Mouse (Mus musculus): Measurements from ENCODE around the gene Ntrk1. TPM values are rescaled to one million over a fixed set of nuclear protein-coding genes. Genes with fewer than 3 reads are reported as not detected.

The Ntrk1 gene
- total and polyA plus RNA-seq, 2 experiments = 0.12 TPM; not detected in 1

DNA sequence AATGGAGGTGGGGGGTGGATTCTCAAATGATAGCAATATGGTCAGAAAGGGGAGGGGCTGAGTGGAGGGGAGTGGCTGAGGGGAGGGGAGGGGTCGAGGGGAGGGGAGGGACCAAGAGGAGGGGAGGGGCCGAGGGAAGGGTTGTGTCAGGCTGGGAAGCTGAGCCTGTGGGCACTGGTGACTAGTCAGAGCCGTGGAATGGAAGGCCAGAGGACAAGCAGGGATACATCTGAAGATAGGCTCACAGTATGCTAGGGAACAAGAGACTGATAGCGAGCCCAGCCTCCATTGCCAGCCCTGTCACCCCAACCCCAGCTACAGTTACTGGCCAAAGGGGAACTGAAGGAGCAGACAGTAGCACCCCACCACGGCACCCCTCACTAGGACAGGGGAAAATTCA is 36.3 kb downstream of the Ntrk1 start:
- no peak overlapping the region for H3K9ac ChIP-seq (ENCODE audit: low read depth, low read length)
- no peak for DNase-seq (ENCODE audit: extremely low read depth, low read depth, low spot score)

DNA sequence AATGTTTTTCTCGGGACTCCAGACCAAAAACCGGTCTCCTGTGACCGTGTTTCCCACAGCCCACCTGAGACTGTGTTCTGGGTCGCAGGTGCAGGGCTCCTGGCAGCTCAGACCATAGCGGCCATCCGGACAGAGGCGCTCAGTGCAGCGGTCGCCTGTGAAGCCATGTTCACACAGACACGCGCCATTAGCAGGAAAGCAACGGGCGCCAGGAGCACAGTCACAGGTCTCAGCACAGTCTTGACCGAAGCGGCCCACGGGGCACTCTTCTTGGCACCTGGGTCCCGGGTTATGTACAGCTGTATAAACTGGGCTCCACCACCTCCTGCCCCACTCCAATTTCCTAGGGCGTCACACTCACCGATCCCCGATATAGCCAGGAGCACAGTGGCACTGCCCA is 38.5 kb downstream of the Ntrk1 start:
- no peak overlapping the region for H3K4me3 ChIP-seq (ENCODE audit: insufficient read depth, low read depth, low read length)
- no peak overlapping the region for H3K9ac ChIP-seq (ENCODE audit: low read depth, low read length)
- H3K27ac ChIP-seq (replicated peaks; ENCODE audit: insufficient read depth, low read depth, low read length) = no peak overlapping the region
- H3K4me1 ChIP-seq (ENCODE audit: control insufficient read depth, insufficient read depth, low read length) = peaks cover 2% of the 10 kb centered on the region; the same call in 1 of the 2 replicates
- DNase-seq (ENCODE audit: extremely low read depth, low read depth, low spot score) = no peak
- TF ChIP-seq POLR2A (IDR thresholded peaks at IDR 0.05; ENCODE audit: extremely low read depth, insufficient read depth, low read length) = no peak
- H3K36me3 ChIP-seq (ENCODE audit: control insufficient read depth, insufficient read depth, low read length) = no peaks in the 10 kb centered on the region
- 63% methylated on average over 20 of the region's 20 CpGs for WGBS
- H3K79me2 ChIP-seq (ENCODE audit: control insufficient read depth, insufficient read depth, low read length) = no peaks in the 10 kb centered on the region
- H3K27me3 ChIP-seq (ENCODE audit: control insufficient read depth, insufficient read depth, low read length) = no peaks in the 10 kb centered on the region

More for the DNA sequence above, 36.3 kb downstream of the Ntrk1 start:
- peaks cover 2% of the 10 kb centered on the region; the same call in 1 of the 2 replicates for H3K4me1 ChIP-seq (ENCODE audit: control insufficient read depth, insufficient read depth, low read length)
- TF ChIP-seq POLR2A (IDR thresholded peaks at IDR 0.05; ENCODE audit: extremely low read depth, insufficient read depth, low read length) = no peak
- TF ChIP-seq CTCF (IDR thresholded peaks at IDR 0.05; ENCODE audit: low read depth, low read length) = no peak
- H3K36me3 ChIP-seq (ENCODE audit: control insufficient read depth, insufficient read depth, low read length) = no peaks in the 10 kb centered on the region
- no peak overlapping the region for H3K27ac ChIP-seq (replicated peaks; ENCODE audit: insufficient read depth, low read depth, low read length)
- H3K27me3 ChIP-seq (ENCODE audit: control insufficient read depth, insufficient read depth, low read length) = no peaks in the 10 kb centered on the region
- no peak overlapping the region for H3K4me3 ChIP-seq (ENCODE audit: insufficient read depth, low read depth, low read length)
- 63% methylated on average over 4 of the region's 5 CpGs for WGBS
- no peaks in the 10 kb centered on the region for H3K79me2 ChIP-seq (ENCODE audit: control insufficient read depth, insufficient read depth, low read length)

DNA sequence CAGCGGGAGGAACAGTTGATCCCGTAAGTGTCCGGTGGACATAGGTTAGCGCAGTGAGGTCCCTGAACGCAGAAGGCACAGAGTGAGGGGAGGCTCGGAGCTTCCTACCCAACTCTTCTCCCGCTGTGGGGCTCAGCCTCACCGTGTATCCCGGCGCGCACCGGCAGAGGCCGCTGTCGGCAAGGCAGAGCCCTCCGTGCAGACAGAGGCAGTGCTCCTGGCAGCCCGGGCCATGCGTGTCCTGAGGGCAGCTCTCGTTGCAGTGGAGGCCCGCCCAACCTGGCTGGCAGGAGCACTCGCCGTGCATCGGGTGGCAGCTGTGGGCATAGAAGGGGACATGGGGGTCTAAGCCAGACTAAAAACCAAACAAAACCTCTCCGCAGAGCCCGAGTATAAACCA is 39.0 kb downstream of the Ntrk1 start:
- H3K79me2 ChIP-seq (ENCODE audit: control insufficient read depth, insufficient read depth, low read length) = no peaks in the 10 kb centered on the region
- H3K27ac ChIP-seq (replicated peaks; ENCODE audit: insufficient read depth, low read depth, low read length) = no peak overlapping the region
- H3K4me3 ChIP-seq (ENCODE audit: insufficient read depth, low read depth, low read length) = no peak overlapping the region
- TF ChIP-seq CTCF (IDR thresholded peaks at IDR 0.05; ENCODE audit: low read depth, low read length) = peak; percentile 95
- TF ChIP-seq POLR2A (IDR thresholded peaks at IDR 0.05; ENCODE audit: extremely low read depth, insufficient read depth, low read length) = no peak
- 10% methylated on average over 24 of the region's 24 CpGs for WGBS
- H3K9ac ChIP-seq (ENCODE audit: low read depth, low read length) = 0 out of 2 replicates have a peak overlapping the region, but pooled peaks have one; percentile 18
- peak; percentile 18 for DNase-seq (ENCODE audit: extremely low read depth, low read depth, low spot score)
- H3K27me3 ChIP-seq (ENCODE audit: control insufficient read depth, insufficient read depth, low read length) = no peaks in the 10 kb centered on the region
- peaks cover 2% of the 10 kb centered on the region; the same call in 1 of the 2 replicates for H3K4me1 ChIP-seq (ENCODE audit: control insufficient read depth, insufficient read depth, low read length)
- H3K36me3 ChIP-seq (ENCODE audit: control insufficient read depth, insufficient read depth, low read length) = no peaks in the 10 kb centered on the region

DNA sequence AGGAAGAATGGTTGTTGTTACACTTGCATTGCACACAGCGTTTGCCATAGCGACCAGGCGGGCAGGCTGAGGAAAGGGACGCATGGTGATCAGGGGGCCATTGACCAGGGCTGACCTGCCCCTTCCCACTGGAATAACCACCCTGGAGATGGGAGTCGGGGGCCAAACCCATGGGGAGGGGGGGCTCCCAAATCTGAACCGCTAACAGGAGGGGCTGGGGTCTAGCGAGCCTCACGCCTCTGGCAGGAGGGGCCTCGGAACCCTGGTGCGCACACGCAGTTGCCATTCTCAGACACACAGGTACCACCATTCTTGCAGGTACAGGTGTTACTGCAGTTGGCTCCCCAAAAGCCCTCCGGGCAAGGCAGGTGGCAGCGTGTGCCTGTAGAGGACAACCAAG is 41.1 kb downstream of the Ntrk1 start:
- 86% methylated on average over 13 of the region's 13 CpGs for WGBS
- no peak for DNase-seq (ENCODE audit: extremely low read depth, low read depth, low spot score)
- H3K9ac ChIP-seq (ENCODE audit: low read depth, low read length) = no peak overlapping the region
- TF ChIP-seq POLR2A (IDR thresholded peaks at IDR 0.05; ENCODE audit: extremely low read depth, insufficient read depth, low read length) = no peak
- no peak overlapping the region for H3K4me3 ChIP-seq (ENCODE audit: insufficient read depth, low read depth, low read length)
- no peaks in the 10 kb centered on the region for H3K79me2 ChIP-seq (ENCODE audit: control insufficient read depth, insufficient read depth, low read length)
- no peak overlapping the region for H3K27ac ChIP-seq (replicated peaks; ENCODE audit: insufficient read depth, low read depth, low read length)
- H3K4me1 ChIP-seq (ENCODE audit: control insufficient read depth, insufficient read depth, low read length) = peaks cover 2% of the 10 kb centered on the region; the same call in 1 of the 2 replicates
- H3K36me3 ChIP-seq (ENCODE audit: control insufficient read depth, insufficient read depth, low read length) = no peaks in the 10 kb centered on the region
- no peaks in the 10 kb centered on the region for H3K27me3 ChIP-seq (ENCODE audit: control insufficient read depth, insufficient read depth, low read length)

DNA sequence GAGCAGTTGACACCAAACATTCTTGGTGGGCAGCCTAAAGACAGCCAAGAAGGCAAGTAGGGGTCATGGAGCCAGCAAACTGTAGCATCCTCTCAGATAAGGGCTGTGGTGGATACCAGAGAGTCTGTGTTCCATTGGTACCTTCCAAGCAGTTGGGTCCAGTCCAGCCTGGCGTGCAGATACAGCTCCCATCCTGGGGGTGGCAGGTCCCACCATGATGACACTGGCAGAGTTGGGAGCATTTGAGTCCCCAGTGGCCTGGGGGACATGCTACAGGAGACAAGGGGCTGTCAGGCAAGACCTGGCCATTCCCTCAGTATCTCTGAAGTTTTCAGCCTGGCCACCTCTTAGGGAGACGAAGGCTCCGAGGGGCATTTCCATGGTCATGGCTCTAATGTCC is 42.4 kb downstream of the Ntrk1 start:
- no peaks in the 10 kb centered on the region for H3K36me3 ChIP-seq (ENCODE audit: control insufficient read depth, insufficient read depth, low read length)
- no peaks in the 10 kb centered on the region for H3K27me3 ChIP-seq (ENCODE audit: control insufficient read depth, insufficient read depth, low read length)
- WGBS = 92% methylated on average over 3 of the region's 3 CpGs
- no peak for DNase-seq (ENCODE audit: extremely low read depth, low read depth, low spot score)
- no peaks in the 10 kb centered on the region for H3K79me2 ChIP-seq (ENCODE audit: control insufficient read depth, insufficient read depth, low read length)
- no peak overlapping the region for H3K27ac ChIP-seq (replicated peaks; ENCODE audit: insufficient read depth, low read depth, low read length)
- no peak overlapping the region for H3K4me3 ChIP-seq (ENCODE audit: insufficient read depth, low read depth, low read length)
- TF ChIP-seq POLR2A (IDR thresholded peaks at IDR 0.05; ENCODE audit: extremely low read depth, insufficient read depth, low read length) (no peak), CTCF (IDR thresholded peaks at IDR 0.05; ENCODE audit: low read depth, low read length) (no peak)
- no peak overlapping the region for H3K9ac ChIP-seq (ENCODE audit: low read depth, low read length)
- peaks cover 2% of the 10 kb centered on the region; the same call in 1 of the 2 replicates for H3K4me1 ChIP-seq (ENCODE audit: control insufficient read depth, insufficient read depth, low read length)

DNA sequence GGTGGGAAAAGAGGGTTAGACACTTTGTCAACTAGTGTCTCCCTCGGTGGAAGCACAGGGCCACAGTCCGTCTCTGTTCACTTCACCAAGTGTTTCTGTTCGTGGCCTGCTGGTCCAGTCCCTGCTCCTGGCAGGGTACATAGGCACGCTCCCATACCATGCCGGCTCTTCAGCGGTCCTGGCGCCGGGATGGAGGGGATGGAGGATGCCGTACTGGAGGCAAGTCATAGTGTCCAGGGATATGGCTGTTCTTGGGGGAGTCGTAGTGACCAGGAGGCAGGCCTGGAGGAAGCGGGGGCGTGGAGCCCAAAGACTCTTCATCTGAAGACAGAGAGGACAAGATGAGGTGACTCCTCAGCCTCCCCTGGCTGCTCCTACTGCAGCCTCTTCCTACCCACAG is 45.0 kb downstream of the Ntrk1 start:
- no peak overlapping the region for H3K9ac ChIP-seq (ENCODE audit: low read depth, low read length)
- no peak overlapping the region for H3K27ac ChIP-seq (replicated peaks; ENCODE audit: insufficient read depth, low read depth, low read length)
- H3K4me1 ChIP-seq (ENCODE audit: control insufficient read depth, insufficient read depth, low read length) = no peaks in the 10 kb centered on the region
- no peaks in the 10 kb centered on the region for H3K79me2 ChIP-seq (ENCODE audit: control insufficient read depth, insufficient read depth, low read length)
- TF ChIP-seq POLR2A (IDR thresholded peaks at IDR 0.05; ENCODE audit: extremely low read depth, insufficient read depth, low read length) = no peak
- TF ChIP-seq CTCF (IDR thresholded peaks at IDR 0.05; ENCODE audit: low read depth, low read length) = no peak
- no peak overlapping the region for H3K4me3 ChIP-seq (ENCODE audit: insufficient read depth, low read depth, low read length)
- 90% methylated on average over 12 of the region's 12 CpGs for WGBS
- no peaks in the 10 kb centered on the region for H3K27me3 ChIP-seq (ENCODE audit: control insufficient read depth, insufficient read depth, low read length)
- H3K36me3 ChIP-seq (ENCODE audit: control insufficient read depth, insufficient read depth, low read length) = no peaks in the 10 kb centered on the region
- no peak for DNase-seq (ENCODE audit: extremely low read depth, low read depth, low spot score)
